In the genomic region with DNA sequence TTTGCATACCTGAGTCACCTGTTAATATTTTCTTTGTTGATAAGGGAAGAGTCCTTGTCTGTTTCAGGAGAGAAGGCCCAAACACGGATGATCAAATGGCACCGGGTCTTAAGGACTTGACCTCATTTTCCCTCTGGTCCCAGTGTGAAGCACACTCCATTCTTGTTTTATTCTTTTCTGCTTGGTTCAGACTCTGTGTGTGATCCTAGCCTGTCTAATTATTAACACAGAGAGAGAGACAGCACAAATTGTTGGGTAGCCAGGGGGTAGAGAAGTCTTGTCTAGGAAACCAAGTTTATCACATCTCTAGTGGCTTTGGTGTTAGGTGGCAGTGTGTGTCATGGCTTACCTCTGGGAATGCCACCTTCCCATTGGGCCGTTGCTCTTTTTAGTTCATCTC, we compare ENCODE assay signal across 25 mouse cellular contexts.
DNase-seq lines count a peak whose midpoint lies in the region; ATAC-seq and TF ChIP-seq lines count a peak whose summit lies in the region.
"Had no signal": no experiment of that assay in that cellular context is flagged by ENCODE, and none has a peak within 500 bp of the region (broad histone marks: within the 10 kb centered on the region; RNA-seq: fewer than 3 reads in every experiment).

No protein-coding gene starts in this region.

- no peak overlapping the region for H3K4me3 ChIP-seq in kidney, adult 2 months (ENCODE audit: insufficient read depth, low read depth, low read length)
- H3K4me3 ChIP-seq in liver, embryonic 13.5 days (replicated peaks): no peak overlapping the region
- no peak overlapping the region for H3K4me3 ChIP-seq in liver, embryonic 12.5 days
- no peak overlapping the region for H3K4me3 ChIP-seq in neural tube, embryonic 15.5 days (replicated peaks)
- no peak overlapping the region for H3K4me3 ChIP-seq in heart, embryonic 12.5 days
- H3K4me3 ChIP-seq: embryonic facial prominence, embryonic 13.5 days; left cerebral cortex, adult 2 months; midbrain, embryonic 12.5 days had no signal

- H3K4me2 ChIP-seq in liver, embryonic 13.5 days: no peak overlapping the region
- H3K4me2 ChIP-seq in liver, embryonic 12.5 days: no peak overlapping the region
- H3K4me2 ChIP-seq in neural tube, embryonic 15.5 days: no peak overlapping the region
- no peak overlapping the region for H3K4me2 ChIP-seq in heart, embryonic 12.5 days
- H3K4me2 ChIP-seq: embryonic facial prominence, embryonic 13.5 days; hindbrain, embryonic 14.5 days; midbrain, embryonic 12.5 days had no signal

- H3K9ac ChIP-seq in liver, embryonic 13.5 days: no peak overlapping the region
- H3K9ac ChIP-seq in liver, embryonic 12.5 days: no peak overlapping the region
- no peak overlapping the region for H3K9ac ChIP-seq in neural tube, embryonic 15.5 days (replicated peaks)
- no peak overlapping the region for H3K9ac ChIP-seq in heart, embryonic 12.5 days
- H3K9ac ChIP-seq: embryonic facial prominence, embryonic 13.5 days; hindbrain, embryonic 14.5 days; liver, embryonic 14.5 days; midbrain, embryonic 12.5 days had no signal

- WGBS in kidney, adult 2 months: 37% methylated on average over 3 of the region's 3 CpGs
- 44% methylated on average over 3 of the region's 3 CpGs for WGBS in liver, embryonic 13.5 days (ENCODE audit: insufficient replicate concordance)
- 53% methylated on average over 3 of the region's 3 CpGs for WGBS in liver, embryonic 12.5 days (ENCODE audit: insufficient replicate concordance)
- WGBS in neural tube, embryonic 15.5 days: 64% methylated on average over 3 of the region's 3 CpGs
- WGBS in heart, embryonic 12.5 days: 55% methylated on average over 3 of the region's 3 CpGs

- H3K36me3 ChIP-seq in kidney, adult 2 months (ENCODE audit: control insufficient read depth, insufficient read depth, low read length): no peaks in the 10 kb centered on the region
- no peaks in the 10 kb centered on the region for H3K36me3 ChIP-seq in liver, embryonic 13.5 days
- peaks cover 2% of the 10 kb centered on the region; the same call in 1 of the 2 replicates for H3K36me3 ChIP-seq in liver, embryonic 12.5 days
- no peaks in the 10 kb centered on the region for H3K36me3 ChIP-seq in neural tube, embryonic 15.5 days
- H3K36me3 ChIP-seq in heart, embryonic 12.5 days: no peaks in the 10 kb centered on the region
- H3K36me3 ChIP-seq: G1E; midbrain, embryonic 12.5 days had no signal

- no peaks in the 10 kb centered on the region for H3K27me3 ChIP-seq in kidney, adult 2 months (replicated peaks; ENCODE audit: control insufficient read depth, insufficient read depth, low read length)
- no peaks in the 10 kb centered on the region for H3K27me3 ChIP-seq in liver, embryonic 13.5 days
- H3K27me3 ChIP-seq in liver, embryonic 12.5 days (replicated peaks): no peaks in the 10 kb centered on the region
- H3K27me3 ChIP-seq in neural tube, embryonic 15.5 days (replicated peaks): no peaks in the 10 kb centered on the region
- no peaks in the 10 kb centered on the region for H3K27me3 ChIP-seq in heart, embryonic 12.5 days (replicated peaks)
- H3K27me3 ChIP-seq: embryonic facial prominence, embryonic 13.5 days; midbrain, embryonic 12.5 days had no signal

- H3K9me3 ChIP-seq in liver, embryonic 13.5 days (replicated peaks): no peaks in the 10 kb centered on the region
- no peaks in the 10 kb centered on the region for H3K9me3 ChIP-seq in liver, embryonic 12.5 days (replicated peaks)
- H3K9me3 ChIP-seq in neural tube, embryonic 15.5 days (replicated peaks): no peaks in the 10 kb centered on the region
- H3K9me3 ChIP-seq in heart, embryonic 12.5 days (replicated peaks): no peaks in the 10 kb centered on the region
- H3K9me3 ChIP-seq: embryonic facial prominence, embryonic 13.5 days; midbrain, embryonic 12.5 days had no signal

- no peak for TF ChIP-seq CTCF in kidney, adult 2 months (conservative IDR thresholded peaks at IDR 0.05; ENCODE audit: insufficient read depth, insufficient read length, low read depth, low read length)

- peak; percentile 24; the same call in 1 of the 2 replicates for ATAC-seq in liver, embryonic 13.5 days (ENCODE audit: low read depth)
- no peak for ATAC-seq in liver, embryonic 12.5 days
- ATAC-seq in neural tube, embryonic 15.5 days (ENCODE audit: low FRiP score): no peak
- ATAC-seq in heart, embryonic 12.5 days (ENCODE audit: insufficient number of reproducible peaks, low FRiP score): no peak
- ATAC-seq: forebrain, embryonic 14.5 days had no signal

- peak; percentile 75 for DNase-seq in kidney, adult 2 months
- DNase-seq in kidney, postnatal 14 days: no peak
- no peak for DNase-seq in liver, embryonic 13.5 days
- DNase-seq in neural tube, embryonic 10.5 days (ENCODE audit: extremely low spot score, low spot score): no peak
- DNase-seq in testis, postnatal 10 days (ENCODE audit: low spot score): no peak
- DNase-seq: adrenal gland, postnatal 36 days; cerebellum, adult 11-12 months; cerebellum, postnatal 14 days; gastrocnemius, postnatal 10 days; heart, adult 11 months; heart, postnatal 36 days; layer of hippocampus, adult 9-11 months; left cerebral cortex, postnatal 4 days; retina, postnatal 1 day; thymus, postnatal 4 days had no signal

- peak overlapping the region; percentile 41 for H3K27ac ChIP-seq in kidney, adult 2 months (ENCODE audit: insufficient read depth, low read depth, low read length)
- H3K27ac ChIP-seq in liver, embryonic 13.5 days: peak overlapping the region; percentile 20; the same call in 1 of the 2 replicates
- H3K27ac ChIP-seq in liver, embryonic 12.5 days: no peak overlapping the region
- peak overlapping the region; percentile 28; the same call in 1 of the 2 replicates for H3K27ac ChIP-seq in neural tube, embryonic 15.5 days (replicated peaks)
- no peak overlapping the region for H3K27ac ChIP-seq in heart, embryonic 12.5 days (ENCODE audit: poor library complexity, severe bottlenecking)
- H3K27ac ChIP-seq: embryonic facial prominence, embryonic 13.5 days; hindbrain, embryonic 14.5 days; liver, embryonic 14.5 days; midbrain, embryonic 12.5 days had no signal

- TF ChIP-seq POLR2A in kidney, adult 2 months (IDR thresholded peaks at IDR 0.05; ENCODE audit: low read depth, low read length): no peak

- H3K4me1 ChIP-seq in kidney, adult 2 months (ENCODE audit: control insufficient read depth, insufficient read depth, low read length): peaks cover 54% of the 10 kb centered on the region
- peaks cover 50% of the 10 kb centered on the region for H3K4me1 ChIP-seq in liver, embryonic 13.5 days (replicated peaks)
- H3K4me1 ChIP-seq in liver, embryonic 12.5 days: peaks cover 39% of the 10 kb centered on the region; the same call in 1 of the 2 replicates
- H3K4me1 ChIP-seq in neural tube, embryonic 15.5 days: peaks cover 20% of the 10 kb centered on the region
- peaks cover 26% of the 10 kb centered on the region for H3K4me1 ChIP-seq in heart, embryonic 12.5 days (replicated peaks)

Comparison
In these comparisons a context has a peak if more than half of its experiments do, and no peak if none do; other contexts are left out.
1. H3K27ac ChIP-seq: peak in kidney, adult 2 months (single experiment), liver, embryonic 13.5 days (single experiment) and neural tube, embryonic 15.5 days (single experiment); none in liver, embryonic 12.5 days (single experiment) and heart, embryonic 12.5 days (single experiment).